Mouse (Mus musculus) olfactory bulb, adult 2 months (tissue): ENCODE data around the gene Slc39a11.

ENCODE experiments used
- CTCF ChIP-seq: fragments of 200-500 bp; IDR thresholded peaks from 2 replicates; pipeline ENCODE4 v1.5.1; 2012; ENCODE audit warnings: low read depth, mild to moderate bottlenecking, low read length, moderate library complexity; ENCODE audit not compliant: insufficient read depth
- POLR2A ChIP-seq: fragments of 200-500 bp; IDR thresholded peaks from 2 replicates; pipeline ENCODE4 v1.6.1; 2012; ENCODE audit warnings: mild to moderate bottlenecking, low read depth, low read length, moderate library complexity; ENCODE audit not compliant: insufficient read depth

- TF ChIP-seq CTCF (no peak), POLR2A (no peak)
Measured at GRCm38 (mm10) chr11:113271857-113272256, 378.0 kb downstream of the Slc39a11 start.
